Mouse (Mus musculus): ENCODE measurements around the gene Krtcap3. TPM values are rescaled to one million over a fixed set of nuclear protein-coding genes. Genes with fewer than 3 reads are reported as not detected.

Gene Krtcap3
- polyA plus RNA-seq (2017; shearing (Covaris generic)), result 10 to 100 TPM; 42.9 to 53.5 TPM

DNA sequence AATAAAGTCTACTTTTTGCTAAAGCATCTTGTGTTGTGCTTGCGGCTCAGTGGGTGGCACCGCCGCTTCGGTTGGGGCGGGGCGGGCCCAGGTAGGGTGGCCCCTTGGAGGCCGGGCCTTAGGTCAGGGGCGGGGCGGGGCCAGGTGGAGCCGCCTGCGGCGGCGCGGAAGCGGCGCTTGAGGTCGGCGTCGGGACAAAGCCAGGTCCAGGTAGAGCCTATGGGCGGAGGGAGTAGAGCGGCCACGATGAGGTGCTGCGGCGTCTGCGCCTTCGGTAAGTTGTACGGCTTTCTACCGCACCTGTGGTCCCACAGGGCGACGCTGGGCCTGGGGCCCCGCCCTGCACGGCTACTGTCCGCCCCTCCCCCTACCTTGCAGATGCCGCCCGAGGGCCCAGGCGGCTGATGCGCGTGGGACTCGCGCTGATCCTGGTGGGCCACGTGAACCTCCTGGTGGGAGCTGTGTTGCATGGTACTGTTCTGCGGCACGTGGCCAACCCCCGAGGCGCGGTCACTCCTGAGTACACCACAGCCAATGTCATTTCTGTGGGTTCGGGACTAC is at the start of gene Krtcap3:
Krtcap3 (plus strand) TSS at position 151 of the 561 bp plus-strand sequence.

DNA sequence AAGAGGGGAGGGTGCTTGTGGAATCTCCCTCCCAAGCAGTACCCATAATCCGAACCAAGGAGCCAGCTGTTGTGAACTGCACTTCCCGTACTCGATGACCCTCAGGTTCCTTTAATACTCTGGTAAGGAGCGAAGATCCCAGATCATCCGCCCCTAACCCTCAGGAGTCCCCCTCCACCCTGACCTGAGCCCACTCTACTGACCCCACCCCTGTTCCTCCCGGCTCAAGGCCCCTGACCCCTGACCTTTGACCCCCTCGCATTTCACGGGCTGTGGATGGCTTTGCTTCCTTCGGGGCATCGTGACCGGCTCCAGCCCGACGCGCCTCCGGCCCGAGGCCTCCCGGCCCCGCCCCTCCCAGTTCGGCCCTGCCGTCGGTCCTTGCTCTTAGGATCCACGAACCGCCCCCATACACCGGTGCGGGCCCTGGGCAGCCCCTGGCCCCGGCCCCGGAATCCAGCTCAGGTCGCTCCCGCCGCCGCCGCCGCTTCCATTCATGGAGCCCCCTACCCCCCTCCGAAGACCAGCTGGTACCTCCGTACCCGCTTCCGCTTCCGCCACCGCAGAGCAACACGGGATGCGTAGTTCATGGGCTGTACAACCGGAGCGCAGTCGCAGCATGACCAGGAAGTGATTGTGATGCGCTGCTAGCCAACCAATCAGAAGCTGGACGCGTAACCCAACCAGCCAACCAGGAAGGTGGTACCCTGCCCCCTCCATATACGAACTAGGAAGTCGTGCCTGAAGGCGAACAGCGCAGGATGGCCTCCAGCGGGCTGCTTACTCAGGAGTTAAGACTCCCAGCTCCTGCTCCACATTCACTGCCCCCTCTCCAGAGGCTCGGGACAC is 49.5 kb upstream of the Krtcap3 start, which contains the start of gene Zfp513:
Zfp513 (minus strand) TSS at position 562 of the 849 bp plus-strand sequence.

DNA sequence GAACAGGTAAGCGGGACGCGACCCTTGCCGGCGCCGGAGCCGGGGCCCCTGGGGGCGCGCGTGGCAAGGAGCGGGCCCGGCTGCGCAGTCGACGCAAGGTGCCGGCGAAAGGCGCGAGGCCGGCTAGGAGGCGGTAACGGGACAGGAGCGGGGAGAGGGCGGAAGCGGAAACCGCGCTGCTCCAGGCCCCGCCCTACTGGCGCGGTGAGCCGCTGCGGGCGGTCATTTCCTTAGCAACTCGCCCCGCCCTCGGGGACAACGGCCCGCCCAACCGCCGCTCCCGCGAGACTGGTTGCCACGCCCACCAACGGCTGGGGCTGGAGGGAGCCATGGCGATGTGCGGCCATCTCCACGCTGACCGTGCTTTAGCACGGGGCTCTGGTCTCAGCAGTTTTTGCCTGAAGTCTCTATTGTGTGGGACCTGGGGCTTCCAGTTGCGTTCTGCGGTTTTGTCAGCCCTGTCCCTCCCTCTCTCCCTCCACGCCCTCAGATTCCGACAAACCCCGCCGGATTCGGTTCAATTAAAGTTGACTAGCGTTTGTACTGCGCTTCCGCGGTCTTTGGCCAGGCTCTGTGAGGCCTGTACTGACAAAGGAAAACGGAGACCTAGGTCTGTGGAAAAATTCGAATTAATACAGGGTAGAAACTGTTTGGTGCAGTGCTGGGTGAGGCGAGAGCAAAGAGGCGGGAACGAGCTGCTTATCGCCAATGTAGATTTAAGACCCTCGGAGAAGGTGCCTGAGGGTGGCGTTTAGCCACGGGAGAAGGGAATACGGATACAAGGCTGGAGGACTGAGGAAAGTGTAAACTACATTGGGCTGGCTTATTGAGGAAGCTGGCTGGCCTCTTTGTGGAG is 30.8 kb upstream of the Krtcap3 start, which contains the start of gene Ppm1g:
Ppm1g (minus strand) TSS at position 240 of the 856 bp plus-strand sequence.

DNA sequence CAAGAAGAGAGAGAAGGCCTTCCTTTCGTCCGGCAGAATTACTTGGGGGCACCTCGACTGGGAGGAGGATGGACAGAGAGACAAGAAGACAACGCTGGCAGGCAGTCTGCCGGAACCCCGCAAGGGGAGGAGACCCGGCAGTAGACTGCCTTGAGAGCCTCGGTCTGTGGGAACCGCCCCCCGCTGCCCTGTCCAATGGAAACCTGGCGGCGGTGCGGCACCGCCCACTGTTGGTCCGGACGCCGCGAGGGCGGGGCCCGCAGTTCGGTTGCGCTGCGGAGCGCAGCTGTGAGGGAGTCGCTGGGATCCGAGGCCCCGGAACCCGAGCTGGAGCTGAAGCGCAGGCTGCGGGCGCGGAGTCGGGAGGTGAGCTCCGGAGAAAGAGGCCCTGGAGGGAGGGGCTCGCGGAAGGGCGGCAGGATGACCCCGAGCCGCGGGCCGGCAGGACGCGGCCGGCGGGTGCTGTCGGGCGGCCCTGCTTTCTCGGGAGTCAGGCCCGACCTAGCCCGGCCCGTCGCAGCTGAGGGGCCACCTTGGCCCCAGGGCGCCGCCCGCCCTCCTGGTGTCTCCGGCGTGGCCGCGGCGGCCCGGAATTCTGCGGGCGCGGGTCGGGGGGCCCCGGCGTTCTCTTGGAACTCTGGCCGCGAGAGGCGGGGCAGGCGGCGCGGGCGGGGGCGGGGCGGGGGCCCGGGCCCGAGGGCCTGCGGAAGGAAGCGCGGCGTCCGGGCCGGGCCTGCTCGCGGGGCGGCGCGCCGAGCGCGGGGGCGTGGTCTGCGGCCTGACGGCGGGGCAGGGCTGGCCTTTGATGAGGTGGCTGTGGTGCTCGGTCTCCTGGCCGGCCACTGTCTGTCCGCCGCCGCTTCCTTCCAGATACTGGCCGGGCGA is 10.6 kb upstream of the Krtcap3 start, which contains the start of the genes Nrbp1 and Gm9970:
Nrbp1 (plus strand) TSS at position 228 of the 885 bp plus-strand sequence.
Gm9970 (minus strand) TSS at position 596 of the 885 bp plus-strand sequence.

DNA sequence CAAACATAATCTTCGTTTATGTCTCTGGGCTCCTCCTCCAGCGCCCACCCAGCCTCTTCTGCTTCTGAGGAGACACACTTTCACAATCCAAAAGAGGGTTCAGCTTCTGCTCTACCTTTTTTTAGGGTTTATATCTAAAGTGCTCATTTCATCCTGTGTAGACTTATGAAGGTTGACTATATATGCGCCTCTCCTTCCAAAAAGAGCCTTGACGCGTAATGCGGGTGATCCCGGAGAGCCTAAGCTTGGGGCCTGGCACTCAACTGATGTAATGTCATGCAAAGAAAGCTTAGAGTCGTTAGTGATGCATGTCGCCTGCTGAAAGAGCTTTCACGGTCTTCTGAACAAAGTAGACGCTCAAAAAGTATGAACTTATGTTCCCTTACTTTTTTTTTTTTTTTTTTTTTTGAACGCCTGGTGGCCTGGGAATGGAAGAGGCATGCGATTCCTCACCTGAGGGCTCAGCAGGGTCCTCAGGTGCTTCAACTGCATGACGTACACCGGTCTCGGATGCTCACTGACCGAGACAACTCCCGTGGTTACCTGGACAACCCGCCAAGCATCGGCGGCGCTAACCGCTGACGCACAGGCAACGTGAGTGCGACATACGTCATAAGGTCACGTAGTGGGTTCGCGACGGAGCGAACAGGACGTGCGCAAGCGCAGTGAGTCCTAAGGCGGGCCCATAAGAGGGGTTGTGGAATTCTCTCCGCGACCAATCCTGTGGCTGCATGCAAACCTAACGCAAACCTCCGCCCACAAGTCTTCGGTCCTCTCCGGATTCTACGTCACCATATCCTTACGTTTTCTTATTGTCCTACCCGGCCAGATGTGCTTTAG is 39.2 kb downstream of the Krtcap3 start, which contains the start of gene Ift172:
Ift172 (minus strand) TSS at position 596 of the 840 bp plus-strand sequence.

DNA sequence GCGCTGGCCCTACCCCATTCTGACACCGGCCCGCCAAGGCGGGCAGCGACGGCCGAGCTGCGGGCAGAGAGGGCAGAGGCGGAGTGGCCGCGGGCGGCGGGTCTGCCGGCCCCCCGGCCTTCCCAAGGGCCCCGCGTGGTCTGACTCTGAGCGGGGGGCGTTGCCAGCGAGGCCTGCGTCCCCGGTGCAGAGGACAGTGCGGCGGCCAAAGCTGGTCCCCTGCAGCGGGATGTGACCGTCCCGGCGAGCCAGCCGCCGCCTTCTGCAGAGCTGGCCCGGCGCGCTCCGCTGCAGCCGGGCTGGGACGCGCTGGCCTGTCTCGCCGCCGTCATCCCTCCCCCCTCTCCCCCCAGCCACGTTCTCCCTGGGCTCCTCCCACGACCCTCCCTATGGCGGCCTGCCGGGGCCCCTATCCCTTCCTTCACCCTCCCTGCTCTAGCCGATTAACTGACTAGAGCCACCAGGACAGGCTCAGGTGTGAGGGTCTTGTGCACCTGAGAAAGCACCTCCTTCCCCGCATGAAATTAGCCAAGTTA is 44.2 kb downstream of the Krtcap3 start, which contains the start of gene Fndc4:
Fndc4 (minus strand) TSS at position 475 of the 536 bp plus-strand sequence.

DNA sequence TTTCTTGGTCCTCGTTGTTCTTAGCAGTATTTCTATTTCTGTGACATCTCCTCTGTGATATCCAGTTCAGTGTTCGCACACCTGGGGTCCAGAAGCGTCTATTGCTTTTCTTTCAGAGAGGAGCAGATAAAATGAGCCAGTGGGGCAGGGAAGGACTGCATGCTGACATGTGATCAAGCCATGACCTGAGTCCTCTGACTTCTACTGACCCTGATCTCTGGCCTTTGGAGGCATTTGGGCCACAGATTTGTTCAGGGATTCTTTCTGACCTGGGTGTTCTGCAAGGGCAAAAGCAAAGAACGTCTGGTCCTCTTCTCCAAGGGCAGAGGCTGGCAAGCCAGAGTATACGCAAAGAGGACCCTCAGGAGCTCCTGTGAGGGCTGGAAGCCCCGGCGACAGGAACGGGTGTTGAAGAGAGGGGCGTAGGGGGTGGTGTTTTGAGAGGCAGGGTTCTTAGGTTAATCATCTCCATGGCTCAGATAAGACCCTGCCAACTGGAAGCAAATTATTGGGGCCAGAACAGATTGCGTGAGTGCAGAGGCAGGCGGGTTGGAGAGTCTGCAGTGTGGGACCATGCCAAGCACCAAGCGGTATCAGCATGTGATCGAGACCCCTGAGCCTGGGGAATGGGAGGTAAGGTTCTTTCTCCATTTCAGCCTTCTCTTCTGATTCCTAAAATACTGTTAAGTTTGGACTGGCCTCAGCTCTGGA is 45.7 kb downstream of the Krtcap3 start, which contains the start of gene Gckr:
Gckr (plus strand) TSS at position 397 of the 711 bp plus-strand sequence.

Other genes starting within 250 kb of the Krtcap3 start
- gene Atraid, start 203.4 kb upstream of the Krtcap3 start, polyA plus RNA-seq (2017; shearing (Covaris generic)), result 100 to 1,000 TPM in 1 of 2 experiments, 10 to 100 TPM in 1; 82.7 to 103 TPM
- 10 to 100 TPM in 1 of 2 experiments, 1 to 10 TPM in 1; 7.0 to 10.5 TPM for gene Slc5a6, start 202.8 kb upstream of the Krtcap3 start, polyA plus RNA-seq (2017; shearing (Covaris generic))
- gene Cad, start 196.9 kb upstream of the Krtcap3 start, polyA plus RNA-seq (2017; shearing (Covaris generic)), result 10 to 100 TPM; 21.6 to 30.3 TPM
- not detected for gene Dnajc5g, start 145.4 kb upstream of the Krtcap3 start, polyA plus RNA-seq (2017; shearing (Covaris generic))
- 1 to 10 TPM in 1 of 2 experiments, under 1 TPM in 1; 0.29 to 2.5 TPM for gene Slc30a3, start 143.5 kb upstream of the Krtcap3 start, polyA plus RNA-seq (2017; shearing (Covaris generic))
- gene Trim54, start 135.0 kb upstream of the Krtcap3 start, polyA plus RNA-seq (2017; shearing (Covaris generic)), result not detected
- not detected for gene Ucn, start 112.9 kb upstream of the Krtcap3 start, polyA plus RNA-seq (2017; shearing (Covaris generic))
- gene Mpv17, start 97.4 kb upstream of the Krtcap3 start, polyA plus RNA-seq (2017; shearing (Covaris generic)), result 10 to 100 TPM; 38.8 to 51.5 TPM
- gene Gm29609, start 71.8 kb upstream of the Krtcap3 start, polyA plus RNA-seq (2017; shearing (Covaris generic)), result 1 to 10 TPM; 1.7 to 2.4 TPM
- 10 to 100 TPM; 73.6 to 89.2 TPM for gene Gtf3c2, start 71.5 kb upstream of the Krtcap3 start, polyA plus RNA-seq (2017; shearing (Covaris generic))
- gene Snx17, start 58.5 kb upstream of the Krtcap3 start, polyA plus RNA-seq (2017; shearing (Covaris generic)), result 100 to 1,000 TPM; 120 to 152 TPM
- 10 to 100 TPM; 71.7 to 76.4 TPM for gene Eif2b4, start 58.3 kb upstream of the Krtcap3 start, polyA plus RNA-seq (2017; shearing (Covaris generic))
- gene Zfp513, start 49.4 kb upstream of the Krtcap3 start, polyA plus RNA-seq (2017; shearing (Covaris generic)), result 10 to 100 TPM; 25.1 to 30.7 TPM
- gene Ppm1g, start 31.0 kb upstream of the Krtcap3 start, polyA plus RNA-seq (2017; shearing (Covaris generic)), result 100 to 1,000 TPM; 130 to 173 TPM
- gene Nrbp1, start 10.8 kb upstream of the Krtcap3 start, polyA plus RNA-seq (2017; shearing (Covaris generic)), result 100 to 1,000 TPM; 183 to 222 TPM
- gene Gm9970, start 10.5 kb upstream of the Krtcap3 start, polyA plus RNA-seq (2017; shearing (Covaris generic)), result 1 to 10 TPM in 1 of 2 experiments, under 1 TPM in 1; 0.40 to 1.1 TPM
- 10 to 100 TPM in 1 of 2 experiments, 1 to 10 TPM in 1; 6.7 to 10.3 TPM for gene Ift172, start 39.4 kb downstream of the Krtcap3 start, polyA plus RNA-seq (2017; shearing (Covaris generic))
- gene Fndc4, start 44.4 kb downstream of the Krtcap3 start, polyA plus RNA-seq (2017; shearing (Covaris generic)), result under 1 TPM; 0.16 to 0.71 TPM
- gene Gckr, start 45.8 kb downstream of the Krtcap3 start, polyA plus RNA-seq (2017; shearing (Covaris generic)), result under 1 TPM; 0.07 to 0.99 TPM
- 10 to 100 TPM; 53.9 to 61.7 TPM for gene Zfp512, start 200.7 kb downstream of the Krtcap3 start, polyA plus RNA-seq (2017; shearing (Covaris generic))
- gene 4930548H24Rik, start 234.0 kb downstream of the Krtcap3 start, polyA plus RNA-seq (2017; shearing (Covaris generic)), result 1 to 10 TPM in 1 of 2 experiments, under 1 TPM in 1; 0.35 to 2.4 TPM
- gene Gpn1, start 243.1 kb downstream of the Krtcap3 start, polyA plus RNA-seq (2017; shearing (Covaris generic)), result 10 to 100 TPM; 32.8 to 48.0 TPM